Mouse (Mus musculus) adrenal gland, adult (tissue): Measurements from ENCODE around the gene Itk.
A peak's percentile ranks its signal among the peaks of the same experiment; 100 is the strongest.

Experiments
- DNase-seq, 2 experiments: peaks; one replicate each; pipeline ENCODE4 v3.0.0; 2022 to 2023; ENCODE audit warnings: low spot score in 1 of 2; ENCODE audit not compliant: inconsistent age in 2 of 2

The Itk gene

GRCm38 (mm10) chr11:46309808-46310555 is 79.3 kb downstream of the Itk start:
- DNase-seq, result peak in 1 of 2 experiments; percentile 76

GRCm38 (mm10) chr11:46309111-46309741 is 80.1 kb downstream of the Itk start:
- peak in 1 of 2 experiments; percentile 81 for DNase-seq

GRCm38 (mm10) chr11:46308271-46308974 is 80.9 kb downstream of the Itk start:
- peak; percentile 67 to 86 for DNase-seq

- no peak for DNase-seq
Measured at GRCm38 (mm10) chr11:46307768-46308167, 81.5 kb downstream of the Itk start.

GRCm38 (mm10) chr11:46306776-46307175 is 82.5 kb downstream of the Itk start:
- DNase-seq, result peak in 1 of 2 experiments; percentile 32

GRCm38 (mm10) chr11:46305881-46306520 is 83.3 kb downstream of the Itk start:
- peak in 1 of 2 experiments; percentile 61 for DNase-seq

GRCm38 (mm10) chr11:46304864-46305710 is 84.2 kb downstream of the Itk start:
- DNase-seq, result peak; percentile 72 to 90

GRCm38 (mm10) chr11:46304093-46304492 is 85.2 kb downstream of the Itk start:
- DNase-seq, result no peak

GRCm38 (mm10) chr11:46302471-46302870 is 86.8 kb downstream of the Itk start:
- DNase-seq, result no peak

GRCm38 (mm10) chr11:46301579-46302248 is 87.6 kb downstream of the Itk start:
- DNase-seq, result no peak

- peak in 1 of 2 experiments; percentile 68 for DNase-seq
Measured at GRCm38 (mm10) chr11:46299901-46300300, 89.4 kb downstream of the Itk start.

- peak; percentile 56 to 85 for DNase-seq
Measured at GRCm38 (mm10) chr11:46298889-46299785, 90.2 kb downstream of the Itk start.

- no peak for DNase-seq
Measured at GRCm38 (mm10) chr11:46294390-46294789, 94.9 kb downstream of the Itk start.

GRCm38 (mm10) chr11:46293491-46293890 is 95.8 kb downstream of the Itk start:
- no peak for DNase-seq

GRCm38 (mm10) chr11:46290988-46291405 is 98.3 kb downstream of the Itk start:
- DNase-seq, result peak in 1 of 2 experiments; percentile 60

GRCm38 (mm10) chr11:46289561-46289960 is 99.8 kb downstream of the Itk start:
- peak in 1 of 2 experiments; percentile 49 for DNase-seq

GRCm38 (mm10) chr11:46289022-46289421 is 100.3 kb downstream of the Itk start:
- DNase-seq, result no peak

GRCm38 (mm10) chr11:46288091-46288490 is 101.2 kb downstream of the Itk start:
- DNase-seq, result peak in 1 of 2 experiments; percentile 30

- DNase-seq, result peak in 1 of 2 experiments; percentile 52
Measured at GRCm38 (mm10) chr11:46286803-46287202, 102.5 kb downstream of the Itk start.
